Comparison of ENCODE assay signal across 8 mouse cellular contexts in the genomic region with DNA sequence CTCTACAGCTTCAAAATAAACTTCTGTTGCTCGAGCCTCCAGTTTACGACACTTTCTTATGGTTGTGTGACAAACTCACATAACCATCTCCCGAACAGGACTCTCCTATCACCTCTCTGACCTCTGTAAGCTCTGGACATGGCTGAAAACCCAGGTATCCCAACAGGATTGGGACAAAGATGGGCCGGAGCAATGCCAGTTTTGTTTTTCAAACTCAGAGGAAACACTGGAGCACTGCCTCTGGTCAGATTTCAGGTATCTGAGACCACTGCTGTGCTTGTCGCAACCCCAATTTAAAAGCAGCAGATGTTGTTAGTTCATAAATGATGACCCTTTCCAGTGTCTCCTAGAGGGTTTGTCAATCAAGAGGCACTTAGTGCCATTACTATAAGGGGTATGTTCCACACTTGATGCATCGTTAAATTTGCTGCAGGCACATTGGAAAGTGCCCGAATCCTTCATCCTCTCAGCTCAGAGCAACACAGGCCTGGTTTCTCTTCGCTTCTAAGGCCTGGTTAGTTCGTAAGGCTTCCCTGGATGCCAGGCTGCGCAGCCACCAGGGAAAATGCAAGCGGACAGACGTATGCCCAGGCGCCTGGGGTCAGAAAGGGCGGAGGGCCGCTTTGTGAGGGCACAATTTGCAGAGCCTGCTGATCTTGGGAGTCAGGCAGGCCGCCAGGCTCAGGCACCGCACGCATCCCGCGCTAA. TPM values are rescaled to one million over a fixed set of nuclear protein-coding genes. Genes with fewer than 3 reads are reported as not detected.
DNase-seq lines count a peak whose midpoint lies in the region; ATAC-seq and TF ChIP-seq lines count a peak whose summit lies in the region.

No protein-coding gene starts in this region.

- ATAC-seq in heart, embryonic 15.5 days (replicated peaks; ENCODE audit: insufficient number of reproducible peaks, insufficient read depth, low FRiP score, low read depth), result no peak
- ATAC-seq in hematopoietic stem cell, adult 5-6 weeks (replicated peaks in 1 of 2; ENCODE audit: insufficient read depth in 1 of 2, low FRiP score in 2 of 2, low TSS enrichment in 1 of 2, low read depth in 1 of 2, poor library complexity in 2 of 2, severe bottlenecking in 2 of 2), result peak; percentile 5 to 12; a peak in 3 of 4 replicates

- peak overlapping the region; percentile 88 for H3K4me2 ChIP-seq in heart, embryonic 15.5 days

- H3K4me1 ChIP-seq in heart, embryonic 15.5 days (replicated peaks), result peaks cover 14% of the 10 kb centered on the region
- H3K4me1 ChIP-seq in bone marrow, adult 2 months (ENCODE audit: control insufficient read depth, insufficient read depth, low read length), result peaks cover 1% of the 10 kb centered on the region; the same call in 1 of the 2 replicates
- H3K4me1 ChIP-seq in midbrain, embryonic 10.5 days, result peaks cover 28% of the 10 kb centered on the region

- DNase-seq in heart, postnatal 10 days, result no peak
- no peak for DNase-seq in midbrain, embryonic 10.5 days (ENCODE audit: low spot score)
- DNase-seq in urinary bladder, postnatal 4 days (ENCODE audit: low spot score in 2 of 2), result no peak
- no peak for DNase-seq in gastrocnemius, postnatal 25 days
- DNase-seq in retina, embryonic 14.5 days (ENCODE audit: low spot score), result no peak

- TF ChIP-seq CTCF in bone marrow, adult 2 months (IDR thresholded peaks at IDR 0.05; ENCODE audit: control insufficient read depth, insufficient read depth, low read length), result no peak

- peak overlapping the region; percentile 79 for H3K4me3 ChIP-seq in heart, embryonic 15.5 days
- H3K4me3 ChIP-seq in bone marrow, adult 2 months (replicated peaks; ENCODE audit: control insufficient read depth, low read depth, low read length), result peak overlapping the region; percentile 84
- peak overlapping the region; percentile 89 for H3K4me3 ChIP-seq in midbrain, embryonic 10.5 days

- peaks cover 15% of the 10 kb centered on the region for H3K36me3 ChIP-seq in heart, embryonic 15.5 days
- H3K36me3 ChIP-seq in midbrain, embryonic 10.5 days, result peaks cover 16% of the 10 kb centered on the region

- no peaks in the 10 kb centered on the region for H3K9me3 ChIP-seq in heart, embryonic 15.5 days (replicated peaks)
- H3K9me3 ChIP-seq in midbrain, embryonic 10.5 days (replicated peaks), result no peaks in the 10 kb centered on the region

- no peaks in the 10 kb centered on the region for H3K27me3 ChIP-seq in heart, embryonic 15.5 days
- no peaks in the 10 kb centered on the region for H3K27me3 ChIP-seq in midbrain, embryonic 10.5 days (ENCODE audit: low read depth, poor library complexity, severe bottlenecking)

- TF ChIP-seq POLR2A in bone marrow, adult 2 months (IDR thresholded peaks at IDR 0.05; ENCODE audit: borderline replicate concordance, control insufficient read depth, low read depth, low read length), result no peak

- intact Hi-C loops in heart, postnatal 10 days (cut with DNase I), result loop anchor here (2.0 to 5.0 kb wide), 2 partner anchors 43 to 452 kb away; a partner anchor contains a TSS

- H3K9ac ChIP-seq in heart, embryonic 15.5 days, result peak overlapping the region; percentile 89

- WGBS in heart, embryonic 15.5 days, result 26% methylated on average over 20 of the region's 20 CpGs
- WGBS in bone marrow, adult 2 months, result 27% methylated on average over 20 of the region's 20 CpGs
- WGBS in midbrain, embryonic 10.5 days, result 30% methylated on average over 20 of the region's 20 CpGs

- H3K27ac ChIP-seq in heart, embryonic 15.5 days, result peak overlapping the region; percentile 89
- H3K27ac ChIP-seq in bone marrow, adult 2 months (ENCODE audit: control insufficient read depth, insufficient read depth, low read depth, low read length, poor library complexity), result peak overlapping the region; percentile 98
- peak overlapping the region; percentile 98 for H3K27ac ChIP-seq in midbrain, embryonic 10.5 days (replicated peaks)

RNA-seq across cellular contexts. Expression of a gene that starts 0.6 kb away (rescaled TPM):
- 91.4 and 94.8 TPM in 2 replicates for polyA plus RNA-seq in heart, embryonic 15.5 days (2015; fragmentation: Nextera tagmentation; extraction: Ambion mirVana)
- total RNA-seq in heart, postnatal 10 days (2021), result 100 to 1,000 TPM in 1 of 2 experiments, 10 to 100 TPM in 1; 80.4 to 138 TPM
- 69.2 and 70.5 TPM in 2 replicates for polyA plus RNA-seq in bone marrow, adult 2 months (2011; ENCODE audit: insufficient read depth, insufficient read length, low replicate concordance, missing spikeins)
- total RNA-seq in hematopoietic stem cell, adult 5-6 weeks (2017), result 74.5 and 93.6 TPM in 2 replicates
- 56.2 and 57.7 TPM in 2 replicates for polyA plus RNA-seq in midbrain, embryonic 10.5 days (2016; fragmentation: Nextera tagmentation; extraction: Ambion mirVana)
- total RNA-seq in gastrocnemius, postnatal 25 days (2021), result 10 to 100 TPM; 78.0 to 80.1 TPM

RNA-seq across cellular contexts. Expression of a gene that starts 48.5 kb away (rescaled TPM):
- 0.28 and 0.53 TPM in 2 replicates for polyA plus RNA-seq in heart, embryonic 15.5 days (2015; fragmentation: Nextera tagmentation; extraction: Ambion mirVana)
- total RNA-seq in heart, postnatal 10 days (2021), result 1 to 10 TPM in 1 of 2 experiments, under 1 TPM in 1; 0.84 to 1.0 TPM
- 16.5 TPM in 2 replicates for polyA plus RNA-seq in bone marrow, adult 2 months (2011; ENCODE audit: insufficient read depth, insufficient read length, low replicate concordance, missing spikeins)
- 62.6 and 97.6 TPM in 2 replicates for total RNA-seq in hematopoietic stem cell, adult 5-6 weeks (2017)
- 0.02 and 0.16 TPM in 2 replicates for polyA plus RNA-seq in midbrain, embryonic 10.5 days (2016; fragmentation: Nextera tagmentation; extraction: Ambion mirVana)
- 1 to 10 TPM in 1 of 2 experiments, under 1 TPM in 1; 0.20 to 1.3 TPM for total RNA-seq in gastrocnemius, postnatal 25 days (2021)

RNA-seq across cellular contexts. Expression of a gene that starts 56.7 kb away (rescaled TPM):
- polyA plus RNA-seq in heart, embryonic 15.5 days (2015; fragmentation: Nextera tagmentation; extraction: Ambion mirVana), result 0.15 and 0.20 TPM in 2 replicates
- under 1 TPM in 1 of 2 experiments, not detected in 1; 0.38 TPM for total RNA-seq in heart, postnatal 10 days (2021)
- polyA plus RNA-seq in bone marrow, adult 2 months (2011; ENCODE audit: insufficient read depth, insufficient read length, low replicate concordance, missing spikeins), result 4.4 and 11.8 TPM in 2 replicates
- not detected in 2 replicates for total RNA-seq in hematopoietic stem cell, adult 5-6 weeks (2017)
- polyA plus RNA-seq in midbrain, embryonic 10.5 days (2016; fragmentation: Nextera tagmentation; extraction: Ambion mirVana), result not detected in 2 replicates
- not detected for total RNA-seq in gastrocnemius, postnatal 25 days (2021)

Comparison
In these comparisons a context has a peak if more than half of its experiments do, and no peak if none do; other contexts are left out.
1. RNA of a gene that starts 48.5 kb away (total RNA-seq): 62.6 to 97.6 TPM in hematopoietic stem cell, adult 5-6 weeks; 0.20 to 1.3 TPM in gastrocnemius, postnatal 25 days and 0.84 to 1.0 TPM in heart, postnatal 10 days; every median in the first group is over 10 times any median in the second.
2. Peak in every context shown above with its lines, with median percentiles within 50 percentile points of each other: H3K27ac ChIP-seq and H3K4me3 ChIP-seq.